Comparison of ENCODE assay signal across 12 mouse cellular contexts in genomic region chr16:90381633-90382032, GRCm38 (mm10). TPM values are rescaled to one million over a fixed set of nuclear protein-coding genes. Genes with fewer than 3 reads are reported as not detected.
DNase-seq lines count a peak whose midpoint lies in the region; ATAC-seq and TF ChIP-seq lines count a peak whose summit lies in the region.
"Had no signal": no experiment of that assay in that cellular context is flagged by ENCODE, and none has a peak within 500 bp of the region (broad histone marks: within the 10 kb centered on the region; RNA-seq: fewer than 3 reads in every experiment).

No protein-coding gene starts in this region.

- WGBS in hindbrain, postnatal 0 days = 90% methylated on average over 3 of the region's 3 CpGs
- 88% methylated on average over 3 of the region's 3 CpGs for WGBS in hindbrain, embryonic 14.5 days
- 90% methylated on average over 3 of the region's 3 CpGs for WGBS in midbrain, postnatal 0 days
- WGBS in midbrain, embryonic 13.5 days = 94% methylated on average over 3 of the region's 3 CpGs
- WGBS in stomach, postnatal 0 days = 91% methylated on average over 3 of the region's 3 CpGs

- H3K9me3 ChIP-seq in hindbrain, postnatal 0 days (ENCODE audit: low read length) = no peaks in the 10 kb centered on the region
- H3K9me3 ChIP-seq in hindbrain, embryonic 14.5 days (ENCODE audit: control insufficient read depth, low read length) = no peaks in the 10 kb centered on the region
- no peaks in the 10 kb centered on the region for H3K9me3 ChIP-seq in midbrain, postnatal 0 days (ENCODE audit: low read length)
- no peaks in the 10 kb centered on the region for H3K9me3 ChIP-seq in midbrain, embryonic 13.5 days
- no peaks in the 10 kb centered on the region for H3K9me3 ChIP-seq in stomach, postnatal 0 days (ENCODE audit: control insufficient read depth, low read length)
- H3K9me3 ChIP-seq: forebrain, embryonic 15.5 days; limb, embryonic 15.5 days had no signal

- TF ChIP-seq EP300 in stomach, postnatal 0 days (optimal IDR thresholded peaks at IDR 0.05) = no peak

- H3K36me3 ChIP-seq in hindbrain, postnatal 0 days (ENCODE audit: insufficient read depth, low read length) = no peaks in the 10 kb centered on the region
- H3K36me3 ChIP-seq in hindbrain, embryonic 14.5 days (replicated peaks; ENCODE audit: control insufficient read depth, insufficient read depth) = no peaks in the 10 kb centered on the region
- no peaks in the 10 kb centered on the region for H3K36me3 ChIP-seq in midbrain, postnatal 0 days (ENCODE audit: insufficient read depth, low read length)
- no peaks in the 10 kb centered on the region for H3K36me3 ChIP-seq in midbrain, embryonic 13.5 days
- H3K36me3 ChIP-seq in stomach, postnatal 0 days (ENCODE audit: control insufficient read depth, insufficient read depth, low read length) = no peaks in the 10 kb centered on the region
- H3K36me3 ChIP-seq: forebrain, embryonic 15.5 days; heart, embryonic 15.5 days; limb, embryonic 15.5 days had no signal

- H3K9ac ChIP-seq in hindbrain, postnatal 0 days (replicated peaks; ENCODE audit: low read length) = no peak overlapping the region
- H3K9ac ChIP-seq in hindbrain, embryonic 14.5 days = no peak overlapping the region
- H3K9ac ChIP-seq in midbrain, postnatal 0 days (replicated peaks; ENCODE audit: low read length, poor library complexity, severe bottlenecking) = no peak overlapping the region
- no peak overlapping the region for H3K9ac ChIP-seq in midbrain, embryonic 13.5 days (replicated peaks)
- H3K9ac ChIP-seq in stomach, postnatal 0 days (ENCODE audit: low read length) = no peak overlapping the region
- H3K9ac ChIP-seq: forebrain, embryonic 15.5 days; heart, embryonic 15.5 days; limb, embryonic 15.5 days had no signal

- peak; percentile 64 for TF ChIP-seq CTCF in hindbrain, postnatal 0 days (IDR thresholded peaks at IDR 0.05; ENCODE audit: low read depth)
- peak; percentile 59 for TF ChIP-seq CTCF in midbrain, postnatal 0 days (IDR thresholded peaks at IDR 0.05)
- peak; percentile 67 for TF ChIP-seq CTCF in stomach, postnatal 0 days (IDR thresholded peaks at IDR 0.05; ENCODE audit: low read depth)

- no peak for ATAC-seq in hindbrain, postnatal 0 days
- ATAC-seq in hindbrain, embryonic 14.5 days (ENCODE audit: low FRiP score) = no peak
- no peak for ATAC-seq in midbrain, postnatal 0 days (ENCODE audit: low FRiP score)
- no peak for ATAC-seq in midbrain, embryonic 13.5 days
- no peak for ATAC-seq in stomach, postnatal 0 days (ENCODE audit: low FRiP score, low TSS enrichment)
- ATAC-seq: forebrain, embryonic 15.5 days; midbrain, embryonic 16.5 days had no signal

- no peak overlapping the region for H3K4me3 ChIP-seq in hindbrain, postnatal 0 days (ENCODE audit: low read length)
- H3K4me3 ChIP-seq in hindbrain, embryonic 14.5 days (replicated peaks; ENCODE audit: low read length) = no peak overlapping the region
- no peak overlapping the region for H3K4me3 ChIP-seq in midbrain, postnatal 0 days (ENCODE audit: low read depth, low read length)
- H3K4me3 ChIP-seq in midbrain, embryonic 13.5 days (replicated peaks) = no peak overlapping the region
- H3K4me3 ChIP-seq in stomach, postnatal 0 days (ENCODE audit: low read depth, low read length) = no peak overlapping the region
- H3K4me3 ChIP-seq: forebrain, embryonic 15.5 days; heart, embryonic 15.5 days; limb, embryonic 15.5 days had no signal

- H3K27ac ChIP-seq in hindbrain, postnatal 0 days = no peak overlapping the region
- no peak overlapping the region for H3K27ac ChIP-seq in hindbrain, embryonic 14.5 days
- no peak overlapping the region for H3K27ac ChIP-seq in midbrain, postnatal 0 days (ENCODE audit: low read depth, low read length)
- no peak overlapping the region for H3K27ac ChIP-seq in midbrain, embryonic 13.5 days
- H3K27ac ChIP-seq in stomach, postnatal 0 days (replicated peaks) = no peak overlapping the region
- H3K27ac ChIP-seq: forebrain, embryonic 15.5 days; heart, embryonic 15.5 days; limb, embryonic 15.5 days had no signal

- no peak for DNase-seq in hindbrain, postnatal 0 days (ENCODE audit: low spot score)
- no peak for DNase-seq in hindbrain, embryonic 14.5 days (ENCODE audit: low spot score)
- no peak for DNase-seq in midbrain, postnatal 0 days (ENCODE audit: low spot score)
- peak; percentile 36 for DNase-seq in WW6 (ENCODE audit: low read depth, low spot score)
- no peak for DNase-seq in stomach, postnatal 0 days (ENCODE audit: low spot score)
- DNase-seq in urinary bladder, postnatal 14 days (ENCODE audit: low spot score) = no peak
- DNase-seq: thymus, adult 18-20 months had no signal

- no peaks in the 10 kb centered on the region for H3K27me3 ChIP-seq in hindbrain, postnatal 0 days (ENCODE audit: insufficient read depth, low read length)
- H3K27me3 ChIP-seq in hindbrain, embryonic 14.5 days (ENCODE audit: control insufficient read depth, insufficient read depth, low read length) = peaks cover 4% of the 10 kb centered on the region; the same call in 1 of the 2 replicates
- 0 out of 2 replicates have a peak, but pooled peaks cover 9% of the 10 kb centered on the region for H3K27me3 ChIP-seq in midbrain, postnatal 0 days (ENCODE audit: insufficient read depth, low read length)
- peaks cover 40% of the 10 kb centered on the region for H3K27me3 ChIP-seq in midbrain, embryonic 13.5 days
- no peaks in the 10 kb centered on the region; the same call in 1 of the 2 replicates for H3K27me3 ChIP-seq in stomach, postnatal 0 days (ENCODE audit: control insufficient read depth, insufficient read depth, low read length)
- H3K27me3 ChIP-seq: forebrain, embryonic 15.5 days; heart, embryonic 15.5 days had no signal

- no peak overlapping the region for H3K4me2 ChIP-seq in hindbrain, postnatal 0 days (ENCODE audit: low read depth, low read length)
- no peak overlapping the region for H3K4me2 ChIP-seq in hindbrain, embryonic 14.5 days (replicated peaks)
- H3K4me2 ChIP-seq in midbrain, postnatal 0 days (ENCODE audit: low read depth, low read length, poor library complexity, severe bottlenecking) = no peak overlapping the region
- no peak overlapping the region for H3K4me2 ChIP-seq in midbrain, embryonic 13.5 days (replicated peaks)
- no peak overlapping the region for H3K4me2 ChIP-seq in stomach, postnatal 0 days (replicated peaks; ENCODE audit: low read depth)
- H3K4me2 ChIP-seq: forebrain, embryonic 15.5 days; heart, embryonic 15.5 days; limb, embryonic 15.5 days had no signal

- H3K4me1 ChIP-seq in hindbrain, postnatal 0 days (ENCODE audit: insufficient read depth, low read length) = no peaks in the 10 kb centered on the region; the same call in 1 of the 2 replicates
- H3K4me1 ChIP-seq in hindbrain, embryonic 14.5 days (replicated peaks; ENCODE audit: control insufficient read depth, insufficient read depth, low read length) = 0 out of 2 replicates have a peak, but pooled peaks cover 9% of the 10 kb centered on the region
- H3K4me1 ChIP-seq in midbrain, postnatal 0 days (ENCODE audit: insufficient read depth, low read length) = no peaks in the 10 kb centered on the region
- H3K4me1 ChIP-seq in midbrain, embryonic 13.5 days (replicated peaks) = peaks cover 11% of the 10 kb centered on the region
- 0 out of 2 replicates have a peak, but pooled peaks cover 3% of the 10 kb centered on the region for H3K4me1 ChIP-seq in stomach, postnatal 0 days (replicated peaks; ENCODE audit: control insufficient read depth, insufficient read depth)

RNA-seq across cellular contexts. Expression of gene Hunk, which starts 4.2 kb away (rescaled TPM):
- 11.6 and 13.3 TPM in 2 replicates for total RNA-seq in hindbrain, postnatal 0 days (2014; rRNA removed)
- 3.6 and 3.9 TPM in 2 replicates for polyA plus RNA-seq in hindbrain, postnatal 0 days (2015; fragmentation: Nextera tagmentation; extraction: Ambion mirVana)
- 6.9 and 7.8 TPM in 2 replicates for polyA plus RNA-seq in hindbrain, embryonic 14.5 days (2014; fragmentation: Nextera tagmentation; extraction: Ambion mirVana)
- 12.8 and 14.4 TPM in 2 replicates for total RNA-seq in midbrain, postnatal 0 days (2014; rRNA removed)
- 3.2 and 3.9 TPM in 2 replicates for polyA plus RNA-seq in midbrain, postnatal 0 days (2015; fragmentation: Nextera tagmentation; extraction: Ambion mirVana)
- polyA plus RNA-seq in midbrain, embryonic 13.5 days (2015; fragmentation: Nextera tagmentation; extraction: Ambion mirVana) = 6.5 and 8.5 TPM in 2 replicates
- polyA plus RNA-seq in stomach, postnatal 0 days (2015; fragmentation: Nextera tagmentation; extraction: Ambion mirVana) = 1.8 and 1.9 TPM in 2 replicates
